Mouse (Mus musculus) lung, embryonic 16.5 days (tissue): Measurements from ENCODE around the gene Cfap97d1. TPM values are rescaled to one million over a fixed set of nuclear protein-coding genes. Genes with fewer than 3 reads are reported as not detected.

Experiments
- ATAC-seq: fragments of 200-750 bp; cut with Nextera tagmentation; 2 replicates; pipeline ENCODE4 v1.8.0; 2017; ENCODE audit warnings: low read depth, mild to moderate bottlenecking, moderate library complexity
- H3K27ac ChIP-seq: fragments of 300-500 bp; sonication (generic); 2 replicates; pipeline ENCODE4 v1.5.1; 2014; ENCODE audit warnings: mild to moderate bottlenecking, control low read depth, low read length
- H3K27me3 ChIP-seq: fragments of 300-500 bp; sonication (generic); 2 replicates; pipeline ENCODE4 v1.6.1; 2014; ENCODE audit warnings: low read depth, low read length, mixed read lengths; ENCODE audit not compliant: control insufficient read depth, insufficient read depth
- H3K36me3 ChIP-seq: fragments of 300-500 bp; sonication (generic); 2 replicates; pipeline ENCODE4 v1.6.1; 2014; ENCODE audit warnings: low read length; ENCODE audit not compliant: control insufficient read depth, insufficient read depth
- H3K4me1 ChIP-seq: fragments of 300-500 bp; sonication (generic); replicated peaks from 2 replicates; pipeline ENCODE4 v1.6.1; 2014; ENCODE audit warnings: low read length, mixed read lengths; ENCODE audit not compliant: control insufficient read depth, insufficient read depth
- H3K4me2 ChIP-seq: fragments of 300-500 bp; sonication (generic); 2 replicates; pipeline ENCODE4 v1.6.1; 2014; ENCODE audit warnings: low read depth, low read length, control low read depth
- H3K4me3 ChIP-seq: fragments of 300-500 bp; sonication (generic); 2 replicates; pipeline ENCODE4 v1.5.1; 2014; ENCODE audit warnings: mild to moderate bottlenecking, low read length, control low read depth
- H3K9ac ChIP-seq: fragments of 300-500 bp; sonication (generic); 2 replicates; pipeline ENCODE4 v1.6.1; 2014; ENCODE audit warnings: low read length, control low read depth
- H3K9me3 ChIP-seq: fragments of 300-500 bp; sonication (generic); 2 replicates; pipeline ENCODE4 v1.6.1; 2016; ENCODE audit warnings: low read length; ENCODE audit not compliant: control insufficient read depth
- WGBS: fragments of 180-500 bp; shearing (Covaris S2); extraction: QIAGEN DNeasy Blood & Tissue Kit; methylation state at CpG from one replicate; pipeline ENCODE4 v1.1.7; 2014; 5-methylcytosine and 5-hydroxymethylcytosine counted together
- polyA plus RNA-seq: library from polyadenylated mRNA; unstranded; fragments of >200 nt; fragmentation: Nextera tagmentation; extraction: Ambion mirVana; gene quantifications from 2 replicates; pipeline ENCODE4 v1.2.1, GENCODE M21; 2015

Gene Cfap97d1
- polyA plus RNA-seq, 1 experiment from 2014 or later: not detected

GRCm38 (mm10) chr11:102010140-102010539 lies 26.1 kb downstream of the Cfap97d1 start:
- Histone ChIP-seq H3K9ac (no peak overlapping the region), H3K9me3 (no peaks in the 10 kb centered on the region), H3K27me3 (no peaks in the 10 kb centered on the region), H3K36me3 (no peaks in the 10 kb centered on the region), H3K4me1 (no peaks in the 10 kb centered on the region), H3K27ac (no peak overlapping the region), H3K4me2 (no peak overlapping the region), H3K4me3 (no peak overlapping the region)
- ATAC-seq: no peak
- WGBS: 81% methylated on average over 13 of the region's 13 CpGs

- no peak overlapping the region for H3K4me2 ChIP-seq
- no peaks in the 10 kb centered on the region for H3K27me3 ChIP-seq
- no peak overlapping the region for H3K9ac ChIP-seq
- 70% methylated on average over 8 of the region's 8 CpGs for WGBS
- no peak overlapping the region for H3K27ac ChIP-seq
- H3K36me3 ChIP-seq: no peaks in the 10 kb centered on the region
- no peak for ATAC-seq
- H3K4me1 ChIP-seq: no peaks in the 10 kb centered on the region
- no peaks in the 10 kb centered on the region for H3K9me3 ChIP-seq
- no peak overlapping the region for H3K4me3 ChIP-seq
These were observed 27.4 kb downstream of the Cfap97d1 start for GRCm38 (mm10) chr11:102011510-102011909.

- no peaks in the 10 kb centered on the region for H3K36me3 ChIP-seq
- no peak overlapping the region for H3K9ac ChIP-seq
- H3K4me3 ChIP-seq: no peak overlapping the region
- H3K4me1 ChIP-seq: no peaks in the 10 kb centered on the region
- no peak for ATAC-seq
- H3K9me3 ChIP-seq: no peaks in the 10 kb centered on the region
- no peak overlapping the region for H3K27ac ChIP-seq
- WGBS: 82% methylated on average over 8 of the region's 8 CpGs
- H3K27me3 ChIP-seq: no peaks in the 10 kb centered on the region
- no peak overlapping the region for H3K4me2 ChIP-seq
These were observed 29.1 kb downstream of the Cfap97d1 start for GRCm38 (mm10) chr11:102013201-102013600.

- Histone ChIP-seq H3K36me3 (no peaks in the 10 kb centered on the region), H3K9ac (no peak overlapping the region), H3K27ac (no peak overlapping the region), H3K9me3 (no peaks in the 10 kb centered on the region), H3K4me3 (no peak overlapping the region), H3K4me1 (no peaks in the 10 kb centered on the region), H3K27me3 (no peaks in the 10 kb centered on the region), H3K4me2 (no peak overlapping the region)
- 65% methylated on average over 6 of the region's 6 CpGs for WGBS
- ATAC-seq: no peak
These were observed 31.4 kb downstream of the Cfap97d1 start for GRCm38 (mm10) chr11:102015472-102015871.

GRCm38 (mm10) chr11:102016136-102016535 lies 32.1 kb downstream of the Cfap97d1 start:
- no peak for ATAC-seq
- H3K9ac ChIP-seq: no peak overlapping the region
- no peaks in the 10 kb centered on the region for H3K27me3 ChIP-seq
- no peak overlapping the region for H3K27ac ChIP-seq
- WGBS: 83% methylated on average over 1 of the region's 1 CpGs
- no peaks in the 10 kb centered on the region for H3K4me1 ChIP-seq
- no peaks in the 10 kb centered on the region for H3K36me3 ChIP-seq
- no peaks in the 10 kb centered on the region for H3K9me3 ChIP-seq
- H3K4me2 ChIP-seq: no peak overlapping the region
- H3K4me3 ChIP-seq: no peak overlapping the region

- Histone ChIP-seq H3K9ac (no peak overlapping the region), H3K4me2 (no peak overlapping the region), H3K9me3 (no peaks in the 10 kb centered on the region), H3K27ac (no peak overlapping the region), H3K36me3 (no peaks in the 10 kb centered on the region), H3K4me1 (no peaks in the 10 kb centered on the region), H3K4me3 (no peak overlapping the region), H3K27me3 (no peaks in the 10 kb centered on the region)
- WGBS: 71% methylated on average over 9 of the region's 9 CpGs
- ATAC-seq: no peak
These were observed 35.7 kb downstream of the Cfap97d1 start for GRCm38 (mm10) chr11:102019736-102020135.

DNA sequence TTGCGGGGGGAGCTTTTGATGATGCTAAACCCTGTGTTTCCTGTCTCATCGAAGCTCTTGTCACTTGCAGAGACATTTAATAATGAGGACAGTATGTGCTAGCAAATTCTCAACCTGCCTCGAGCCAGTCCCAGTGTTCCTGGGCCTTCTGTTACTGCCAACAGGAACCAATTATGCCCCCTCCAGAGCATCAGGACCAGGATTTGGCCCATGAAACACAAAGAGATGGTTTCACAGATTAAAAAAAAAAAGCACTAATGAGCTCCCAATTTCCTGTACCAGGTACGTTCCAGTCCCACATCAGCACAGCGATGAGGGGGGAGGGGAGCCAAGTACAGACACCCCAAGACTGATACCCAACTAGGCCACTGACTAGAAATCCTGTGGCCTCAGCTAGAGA lies 37.1 kb downstream of the Cfap97d1 start:
- no peak overlapping the region for H3K9ac ChIP-seq
- H3K36me3 ChIP-seq: no peaks in the 10 kb centered on the region
- H3K27ac ChIP-seq: no peak overlapping the region
- H3K4me3 ChIP-seq: no peak overlapping the region
- no peaks in the 10 kb centered on the region for H3K9me3 ChIP-seq
- no peak for ATAC-seq
- 83% methylated on average over 5 of the region's 5 CpGs for WGBS
- H3K4me2 ChIP-seq: no peak overlapping the region
- no peaks in the 10 kb centered on the region for H3K27me3 ChIP-seq
- peaks cover 1% of the 10 kb centered on the region; the same call in 1 of the 2 replicates for H3K4me1 ChIP-seq

DNA sequence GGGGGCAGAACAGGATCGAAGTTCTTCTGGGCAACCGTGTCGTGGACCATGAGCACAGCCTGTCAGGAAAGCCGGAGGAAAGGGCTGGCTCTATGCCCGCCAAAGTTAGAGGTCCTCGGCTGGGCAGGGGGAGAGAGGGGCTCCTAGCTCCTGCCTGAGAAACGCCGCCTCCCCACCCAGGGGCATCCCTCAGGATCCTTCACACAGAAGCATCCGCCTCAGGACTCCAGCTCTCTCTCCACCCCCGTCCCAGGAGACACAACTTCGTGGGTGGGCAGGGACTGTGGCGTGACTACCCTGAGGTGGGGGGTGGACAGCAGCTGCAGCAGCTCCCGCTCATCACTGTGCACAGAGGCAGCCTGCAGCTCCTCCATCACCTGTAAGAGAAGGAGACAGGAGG lies 39.3 kb downstream of the Cfap97d1 start:
- WGBS: 67% methylated on average over 13 of the region's 13 CpGs
- H3K27ac ChIP-seq: no peak overlapping the region
- no peaks in the 10 kb centered on the region for H3K27me3 ChIP-seq
- no peak for ATAC-seq
- no peak overlapping the region for H3K9ac ChIP-seq
- H3K36me3 ChIP-seq: no peaks in the 10 kb centered on the region
- H3K9me3 ChIP-seq: no peaks in the 10 kb centered on the region
- H3K4me3 ChIP-seq: no peak overlapping the region
- H3K4me1 ChIP-seq: peaks cover 9% of the 10 kb centered on the region
- no peak overlapping the region for H3K4me2 ChIP-seq

DNA sequence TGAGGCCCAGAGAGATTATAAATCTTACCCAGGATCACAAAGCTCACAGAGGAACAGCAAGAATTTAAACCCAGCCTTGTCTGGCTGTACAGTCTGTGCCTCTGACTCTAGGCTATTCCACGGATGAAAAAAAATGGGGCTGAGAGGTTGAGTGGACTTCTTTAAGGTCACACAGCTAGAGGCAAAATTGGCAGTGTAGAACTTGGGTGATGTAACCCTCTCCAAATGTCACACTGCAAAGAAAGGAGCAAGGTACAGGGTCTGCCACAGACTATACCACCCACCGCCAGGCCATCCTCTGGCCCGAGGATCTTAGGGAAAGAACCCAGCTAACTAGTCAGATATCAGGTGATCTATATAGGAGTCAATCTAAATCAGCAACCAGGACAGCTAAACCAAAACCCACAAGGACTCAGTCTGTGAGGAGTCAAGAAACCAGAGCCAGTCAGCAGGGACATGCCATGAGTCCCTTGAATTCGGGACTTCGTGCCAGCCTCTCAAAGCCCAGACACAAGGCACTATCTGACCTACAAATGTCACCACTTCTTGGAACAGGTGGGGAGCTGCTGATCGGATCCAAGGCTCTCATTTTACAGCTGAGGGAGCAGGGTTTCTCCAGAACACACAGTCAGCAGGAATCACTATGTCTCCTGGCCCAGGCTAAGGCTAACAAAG lies 40.1 kb downstream of the Cfap97d1 start:
- 84% methylated on average over 6 of the region's 6 CpGs for WGBS
- Histone ChIP-seq H3K36me3 (no peaks in the 10 kb centered on the region), H3K4me3 (no peak overlapping the region), H3K4me1 (peaks cover 9% of the 10 kb centered on the region), H3K4me2 (no peak overlapping the region), H3K9ac (no peak overlapping the region), H3K27me3 (no peaks in the 10 kb centered on the region), H3K27ac (no peak overlapping the region), H3K9me3 (no peaks in the 10 kb centered on the region)
- no peak for ATAC-seq

GRCm38 (mm10) chr11:102024875-102025274 lies 40.8 kb downstream of the Cfap97d1 start:
- no peaks in the 10 kb centered on the region for H3K9me3 ChIP-seq
- no peak overlapping the region for H3K9ac ChIP-seq
- WGBS: 82% methylated on average over 4 of the region's 4 CpGs
- H3K4me3 ChIP-seq: no peak overlapping the region
- peaks cover 9% of the 10 kb centered on the region for H3K4me1 ChIP-seq
- no peak overlapping the region for H3K4me2 ChIP-seq
- H3K27me3 ChIP-seq: no peaks in the 10 kb centered on the region
- no peaks in the 10 kb centered on the region for H3K36me3 ChIP-seq
- H3K27ac ChIP-seq: no peak overlapping the region
- no peak for ATAC-seq
